Mouse (Mus musculus): ENCODE measurements around the gene Fbxl2. TPM values are rescaled to one million over a fixed set of nuclear protein-coding genes. Genes with fewer than 3 reads are reported as not detected.
A peak's percentile ranks its signal among the peaks of the same experiment; 100 is the strongest.

The Fbxl2 gene
- polyA plus RNA-seq, 1 experiment from 2014 or later, result 4.1 TPM

- Histone ChIP-seq H3K27ac (ENCODE audit: low read length) (no peak overlapping the region), H3K4me1 (ENCODE audit: insufficient read depth, low read length) (peaks cover 7% of the 10 kb centered on the region; the same call in 1 of the 2 replicates), H3K4me2 (replicated peaks; ENCODE audit: low read depth, low read length) (peak overlapping the region; percentile 92), H3K27me3 (ENCODE audit: insufficient read depth, low read length) (no peaks in the 10 kb centered on the region), H3K9ac (replicated peaks; ENCODE audit: low read length) (peak overlapping the region; percentile 65), H3K36me3 (ENCODE audit: insufficient read depth, low read length) (no peaks in the 10 kb centered on the region), H3K4me3 (ENCODE audit: low read length) (peak overlapping the region; percentile 71), H3K9me3 (ENCODE audit: low read length) (no peaks in the 10 kb centered on the region)
- WGBS, result 6% methylated on average over 8 of the region's 8 CpGs
- ATAC-seq (ENCODE audit: low FRiP score, low TSS enrichment), result no peak
Measured at GRCm38 (mm10) chr9:114025846-114026245, 20.1 kb downstream of the Fbxl2 start.

- Histone ChIP-seq H3K36me3 (ENCODE audit: insufficient read depth, low read length) (no peaks in the 10 kb centered on the region), H3K4me1 (ENCODE audit: insufficient read depth, low read length) (peaks cover 7% of the 10 kb centered on the region; the same call in 1 of the 2 replicates), H3K27me3 (ENCODE audit: insufficient read depth, low read length) (no peaks in the 10 kb centered on the region), H3K4me2 (replicated peaks; ENCODE audit: low read depth, low read length) (no peak overlapping the region), H3K9ac (replicated peaks; ENCODE audit: low read length) (no peak overlapping the region), H3K27ac (ENCODE audit: low read length) (no peak overlapping the region), H3K9me3 (ENCODE audit: low read length) (no peaks in the 10 kb centered on the region), H3K4me3 (ENCODE audit: low read length) (no peak overlapping the region)
- 28% methylated on average over 9 of the region's 9 CpGs for WGBS
- ATAC-seq (ENCODE audit: low FRiP score, low TSS enrichment), result no peak
Measured at GRCm38 (mm10) chr9:114025182-114025581, 20.8 kb downstream of the Fbxl2 start.

GRCm38 (mm10) chr9:114022141-114022540 lies 23.9 kb downstream of the Fbxl2 start:
- Histone ChIP-seq H3K9me3 (ENCODE audit: low read length) (0 out of 2 replicates have a peak, but pooled peaks cover 2% of the 10 kb centered on the region), H3K4me2 (replicated peaks; ENCODE audit: low read depth, low read length) (no peak overlapping the region), H3K27me3 (ENCODE audit: insufficient read depth, low read length) (no peaks in the 10 kb centered on the region), H3K27ac (ENCODE audit: low read length) (no peak overlapping the region), H3K36me3 (ENCODE audit: insufficient read depth, low read length) (no peaks in the 10 kb centered on the region), H3K9ac (replicated peaks; ENCODE audit: low read length) (no peak overlapping the region), H3K4me3 (ENCODE audit: low read length) (no peak overlapping the region), H3K4me1 (ENCODE audit: insufficient read depth, low read length) (peaks cover 7% of the 10 kb centered on the region; the same call in 1 of the 2 replicates)
- WGBS, result 46% methylated on average over 4 of the region's 4 CpGs
- ATAC-seq (ENCODE audit: low FRiP score, low TSS enrichment), result no peak

- 87% methylated on average over 7 of the region's 7 CpGs for WGBS
- 0 out of 2 replicates have a peak, but pooled peaks cover 2% of the 10 kb centered on the region for H3K9me3 ChIP-seq (ENCODE audit: low read length)
- no peak overlapping the region for H3K27ac ChIP-seq (ENCODE audit: low read length)
- no peak overlapping the region for H3K4me3 ChIP-seq (ENCODE audit: low read length)
- ATAC-seq (ENCODE audit: low FRiP score, low TSS enrichment), result no peak
- H3K4me1 ChIP-seq (ENCODE audit: insufficient read depth, low read length), result no peaks in the 10 kb centered on the region
- H3K27me3 ChIP-seq (ENCODE audit: insufficient read depth, low read length), result no peaks in the 10 kb centered on the region
- no peak overlapping the region for H3K9ac ChIP-seq (replicated peaks; ENCODE audit: low read length)
- H3K36me3 ChIP-seq (ENCODE audit: insufficient read depth, low read length), result no peaks in the 10 kb centered on the region
- H3K4me2 ChIP-seq (replicated peaks; ENCODE audit: low read depth, low read length), result no peak overlapping the region
Measured at GRCm38 (mm10) chr9:114019012-114019762, 26.8 kb downstream of the Fbxl2 start.

GRCm38 (mm10) chr9:114016402-114016801 lies 29.6 kb downstream of the Fbxl2 start:
- no peaks in the 10 kb centered on the region for H3K27me3 ChIP-seq (ENCODE audit: insufficient read depth, low read length)
- no peaks in the 10 kb centered on the region for H3K36me3 ChIP-seq (ENCODE audit: insufficient read depth, low read length)
- no peaks in the 10 kb centered on the region for H3K4me1 ChIP-seq (ENCODE audit: insufficient read depth, low read length)
- H3K4me3 ChIP-seq (ENCODE audit: low read length), result no peak overlapping the region
- no peak for ATAC-seq (ENCODE audit: low FRiP score, low TSS enrichment)
- H3K4me2 ChIP-seq (replicated peaks; ENCODE audit: low read depth, low read length), result no peak overlapping the region
- H3K9me3 ChIP-seq (ENCODE audit: low read length), result 0 out of 2 replicates have a peak, but pooled peaks cover 2% of the 10 kb centered on the region
- H3K9ac ChIP-seq (replicated peaks; ENCODE audit: low read length), result no peak overlapping the region
- H3K27ac ChIP-seq (ENCODE audit: low read length), result no peak overlapping the region
- 73% methylated on average over 4 of the region's 4 CpGs for WGBS

- WGBS, result 88% methylated on average over 4 of the region's 4 CpGs
- no peak overlapping the region for H3K4me2 ChIP-seq (replicated peaks; ENCODE audit: low read depth, low read length)
Measured at GRCm38 (mm10) chr9:114015724-114016123, 30.3 kb downstream of the Fbxl2 start.

GRCm38 (mm10) chr9:114014034-114014433 lies 32.0 kb downstream of the Fbxl2 start:
- no peaks in the 10 kb centered on the region for H3K4me1 ChIP-seq (ENCODE audit: insufficient read depth, low read length)
- H3K27ac ChIP-seq (ENCODE audit: low read length), result no peak overlapping the region
- H3K27me3 ChIP-seq (ENCODE audit: insufficient read depth, low read length), result no peaks in the 10 kb centered on the region
- no peak for ATAC-seq (ENCODE audit: low FRiP score, low TSS enrichment)
- H3K9me3 ChIP-seq (ENCODE audit: low read length), result 0 out of 2 replicates have a peak, but pooled peaks cover 2% of the 10 kb centered on the region
- no peaks in the 10 kb centered on the region for H3K36me3 ChIP-seq (ENCODE audit: insufficient read depth, low read length)
- H3K4me3 ChIP-seq (ENCODE audit: low read length), result no peak overlapping the region
- H3K9ac ChIP-seq (replicated peaks; ENCODE audit: low read length), result no peak overlapping the region
- H3K4me2 ChIP-seq (replicated peaks; ENCODE audit: low read depth, low read length), result no peak overlapping the region
- 86% methylated on average over 1 of the region's 1 CpGs for WGBS

More at GRCm38 (mm10) chr9:114015724-114016123, 30.3 kb downstream of the Fbxl2 start:
- no peak for ATAC-seq (ENCODE audit: low FRiP score, low TSS enrichment)
- Histone ChIP-seq H3K9me3 (ENCODE audit: low read length) (0 out of 2 replicates have a peak, but pooled peaks cover 2% of the 10 kb centered on the region), H3K36me3 (ENCODE audit: insufficient read depth, low read length) (no peaks in the 10 kb centered on the region), H3K9ac (replicated peaks; ENCODE audit: low read length) (no peak overlapping the region), H3K4me1 (ENCODE audit: insufficient read depth, low read length) (no peaks in the 10 kb centered on the region), H3K27ac (ENCODE audit: low read length) (no peak overlapping the region), H3K27me3 (ENCODE audit: insufficient read depth, low read length) (no peaks in the 10 kb centered on the region), H3K4me3 (ENCODE audit: low read length) (no peak overlapping the region)

- no peaks in the 10 kb centered on the region for H3K27me3 ChIP-seq (ENCODE audit: insufficient read depth, low read length)
- no peaks in the 10 kb centered on the region for H3K9me3 ChIP-seq (ENCODE audit: low read length)
- H3K4me1 ChIP-seq (ENCODE audit: insufficient read depth, low read length), result no peaks in the 10 kb centered on the region
- no peak overlapping the region for H3K4me3 ChIP-seq (ENCODE audit: low read length)
- no peak for ATAC-seq (ENCODE audit: low FRiP score, low TSS enrichment)
- no peak overlapping the region for H3K9ac ChIP-seq (replicated peaks; ENCODE audit: low read length)
- whole genome bisulfite sequencing, result 70% methylated on average over 18 of the region's 18 CpGs
- H3K27ac ChIP-seq (ENCODE audit: low read length), result no peak overlapping the region
- no peak overlapping the region for H3K4me2 ChIP-seq (replicated peaks; ENCODE audit: low read depth, low read length)
- H3K36me3 ChIP-seq (ENCODE audit: insufficient read depth, low read length), result no peaks in the 10 kb centered on the region
Measured at GRCm38 (mm10) chr9:114011203-114011602, 34.8 kb downstream of the Fbxl2 start.

- no peaks in the 10 kb centered on the region for H3K9me3 ChIP-seq (ENCODE audit: low read length)
- no peaks in the 10 kb centered on the region for H3K27me3 ChIP-seq (ENCODE audit: insufficient read depth, low read length)
- 61% methylated on average over 5 of the region's 5 CpGs for WGBS
- no peaks in the 10 kb centered on the region for H3K4me1 ChIP-seq (ENCODE audit: insufficient read depth, low read length)
- no peak overlapping the region for H3K4me2 ChIP-seq (replicated peaks; ENCODE audit: low read depth, low read length)
- no peak overlapping the region for H3K9ac ChIP-seq (replicated peaks; ENCODE audit: low read length)
- ATAC-seq (ENCODE audit: low FRiP score, low TSS enrichment), result no peak
- H3K36me3 ChIP-seq (ENCODE audit: insufficient read depth, low read length), result no peaks in the 10 kb centered on the region
- H3K27ac ChIP-seq (ENCODE audit: low read length), result no peak overlapping the region
- no peak overlapping the region for H3K4me3 ChIP-seq (ENCODE audit: low read length)
Measured at GRCm38 (mm10) chr9:114009526-114009925, 36.5 kb downstream of the Fbxl2 start.

GRCm38 (mm10) chr9:114007850-114008350 lies 38.1 kb downstream of the Fbxl2 start:
- Histone ChIP-seq H3K27ac (ENCODE audit: low read length) (no peak overlapping the region), H3K9ac (replicated peaks; ENCODE audit: low read length) (no peak overlapping the region), H3K4me3 (ENCODE audit: low read length) (no peak overlapping the region), H3K27me3 (ENCODE audit: insufficient read depth, low read length) (no peaks in the 10 kb centered on the region), H3K4me1 (ENCODE audit: insufficient read depth, low read length) (no peaks in the 10 kb centered on the region), H3K36me3 (ENCODE audit: insufficient read depth, low read length) (no peaks in the 10 kb centered on the region), H3K4me2 (replicated peaks; ENCODE audit: low read depth, low read length) (no peak overlapping the region), H3K9me3 (ENCODE audit: low read length) (no peaks in the 10 kb centered on the region)
- ATAC-seq (ENCODE audit: low FRiP score, low TSS enrichment), result no peak
- 87% methylated on average over 9 of the region's 9 CpGs for WGBS
